Mouse (Mus musculus) midbrain, embryonic 14.5 days (tissue): ENCODE data around the gene Ppp4c. TPM values are rescaled to one million over a fixed set of nuclear protein-coding genes. Genes with fewer than 3 reads are reported as not detected.
A peak's percentile ranks its signal among the peaks of the same experiment; 100 is the strongest.

Source experiments
- ATAC-seq: fragments of 200-750 bp; cut with Nextera tagmentation; 2 replicates; pipeline ENCODE4 v1.8.0; 2017; ENCODE audit warnings: moderate number of reproducible peaks, moderate library complexity; ENCODE audit not compliant: low FRiP score, low TSS enrichment
- DNase-seq: peaks from one replicate; pipeline ENCODE4 v3.0.0-alpha.2; 2015
- H3K27ac ChIP-seq: fragments of 300-500 bp; sonication (generic); replicated peaks from 2 replicates; pipeline ENCODE4 v1.5.1; 2014; ENCODE audit warnings: mild to moderate bottlenecking, low read depth, low read length, moderate library complexity
- H3K27me3 ChIP-seq: fragments of 300-500 bp; sonication (generic); 2 replicates; pipeline ENCODE4 v1.6.1; 2014; ENCODE audit warnings: low read length, control low read depth, mixed read lengths; ENCODE audit not compliant: control insufficient read depth, insufficient read depth
- H3K36me3 ChIP-seq: fragments of 300-500 bp; sonication (generic); 2 replicates; pipeline ENCODE4 v1.6.1; 2014; ENCODE audit warnings: low read length, control low read depth; ENCODE audit not compliant: control insufficient read depth, insufficient read depth
- H3K4me1 ChIP-seq: fragments of 300-500 bp; sonication (generic); 2 replicates; pipeline ENCODE4 v1.6.1; 2014; ENCODE audit warnings: mild to moderate bottlenecking, antibody characterized with exemption, low read length, control low read depth; ENCODE audit not compliant: control insufficient read depth, insufficient read depth
- H3K4me2 ChIP-seq: fragments of 300-500 bp; sonication (generic); 2 replicates; pipeline ENCODE4 v1.6.1; 2014; ENCODE audit warnings: mild to moderate bottlenecking, low read length, moderate library complexity
- H3K4me3 ChIP-seq: fragments of 300-500 bp; sonication (generic); replicated peaks from 2 replicates; pipeline ENCODE4 v1.5.1; 2014; ENCODE audit warnings: low read depth, low read length
- H3K9ac ChIP-seq: fragments of 300-500 bp; sonication (generic); replicated peaks from 2 replicates; pipeline ENCODE4 v1.6.1; 2014; ENCODE audit warnings: mild to moderate bottlenecking, low read length, moderate library complexity
- H3K9me3 ChIP-seq: fragments of 300-500 bp; sonication (generic); 2 replicates; pipeline ENCODE4 v1.6.1; 2016; ENCODE audit warnings: low read length, control low read depth, mixed read lengths; ENCODE audit not compliant: control insufficient read depth
- WGBS: fragments of 180-500 bp; shearing (Covaris S2); extraction: QIAGEN DNeasy Blood & Tissue Kit; methylation state at CpG from one replicate; pipeline ENCODE4 v1.1.7; 2014; 5-methylcytosine and 5-hydroxymethylcytosine counted together
- polyA plus RNA-seq: library from polyadenylated mRNA; unstranded; fragments of >200 nt; fragmentation: Nextera tagmentation; extraction: Ambion mirVana; gene quantifications from 2 replicates; pipeline ENCODE4 v1.2.1, GENCODE M21; 2014

Ppp4c gene
- polyA plus RNA-seq, 1 experiment from 2014 or later, result 212 TPM

DNA sequence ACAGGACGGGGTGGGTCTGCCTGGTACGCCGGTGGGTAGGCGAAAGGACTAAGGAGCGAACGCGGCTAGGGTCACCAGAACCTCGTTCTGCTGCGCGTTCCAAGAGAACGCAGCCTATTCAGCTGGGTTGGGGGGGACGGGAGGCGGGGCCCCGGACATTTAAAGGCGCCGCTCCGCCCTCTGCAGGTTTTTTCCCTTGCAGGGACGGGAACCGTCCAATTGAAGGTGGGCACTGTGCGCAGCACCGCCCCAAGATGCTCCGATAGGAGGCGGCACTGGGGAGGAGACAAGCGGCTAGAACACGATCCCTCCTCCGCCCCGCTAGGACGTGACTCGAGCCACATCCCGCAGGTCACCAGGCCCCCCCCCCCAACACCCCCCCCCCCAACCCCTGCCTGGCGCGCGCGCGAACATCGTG lies 6.8 kb upstream of the Ppp4c start:
- WGBS, result under 1% methylated on average over 30 of the region's 36 CpGs
- peak overlapping the region; percentile 96 for H3K27ac ChIP-seq
- peak overlapping the region; percentile 79 for H3K4me3 ChIP-seq
- H3K4me1 ChIP-seq, result peaks cover 24% of the 10 kb centered on the region
- no peaks in the 10 kb centered on the region for H3K27me3 ChIP-seq
- peak; percentile 97 for DNase-seq
- peak; percentile 94 for ATAC-seq
- no peaks in the 10 kb centered on the region for H3K9me3 ChIP-seq
- peaks cover 29% of the 10 kb centered on the region for H3K36me3 ChIP-seq
- peak overlapping the region; percentile 84 for H3K4me2 ChIP-seq
- H3K9ac ChIP-seq, result peak overlapping the region; percentile 80

DNA sequence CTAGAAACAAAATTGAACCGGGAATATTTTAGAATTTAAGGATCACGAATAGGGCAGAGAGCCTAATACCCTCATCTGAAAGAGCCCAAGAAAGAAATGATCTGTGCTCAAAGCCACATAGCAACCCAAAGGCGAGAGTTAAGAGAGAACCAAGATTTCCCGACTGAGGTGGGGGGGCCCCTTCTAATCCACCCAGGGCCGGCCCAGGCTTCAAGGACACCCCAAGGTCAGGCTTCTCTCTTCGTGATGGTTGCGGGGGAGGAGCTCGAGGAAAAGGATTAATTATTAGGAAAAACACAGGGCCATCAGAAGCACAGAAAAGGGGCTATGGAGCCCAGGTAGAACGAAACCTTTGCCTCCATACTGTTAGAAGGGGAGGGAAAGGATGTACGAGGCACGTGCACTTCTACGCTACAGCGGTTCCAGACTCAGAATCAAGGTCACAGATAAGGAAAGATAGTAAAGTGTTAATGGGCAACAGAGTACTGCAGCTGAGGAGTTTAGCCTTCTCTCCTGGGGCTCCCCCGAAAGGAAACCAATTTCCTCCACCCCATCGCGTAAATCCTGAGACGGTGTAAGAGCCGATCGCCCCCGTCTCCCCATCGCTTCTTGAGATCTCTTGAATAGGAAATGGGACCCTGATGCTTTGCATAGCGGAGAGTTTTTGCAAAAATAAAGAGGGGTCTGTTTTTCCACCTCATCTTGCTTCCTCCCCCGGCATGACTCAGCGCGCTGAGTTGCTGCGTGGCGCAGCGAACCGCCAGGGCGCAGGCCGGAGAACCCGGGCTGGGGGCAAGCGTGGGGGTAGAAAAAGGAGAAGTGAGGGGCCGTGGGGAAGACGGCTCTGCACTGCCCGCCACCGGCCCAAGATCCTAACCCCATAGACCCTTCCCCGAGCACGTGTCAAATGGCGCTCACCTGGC lies 6.1 kb upstream of the Ppp4c start:
- ATAC-seq, result no peak
- Histone ChIP-seq H3K27me3 (no peaks in the 10 kb centered on the region), H3K36me3 (peaks cover 31% of the 10 kb centered on the region), H3K27ac (peak overlapping the region; percentile 96), H3K9me3 (no peaks in the 10 kb centered on the region), H3K9ac (peak overlapping the region; percentile 80), H3K4me1 (peaks cover 24% of the 10 kb centered on the region), H3K4me3 (peak overlapping the region; percentile 79), H3K4me2 (peak overlapping the region; percentile 84)
- peak; percentile 22 for DNase-seq
- WGBS, result under 1% methylated on average over 40 of the region's 40 CpGs

DNA sequence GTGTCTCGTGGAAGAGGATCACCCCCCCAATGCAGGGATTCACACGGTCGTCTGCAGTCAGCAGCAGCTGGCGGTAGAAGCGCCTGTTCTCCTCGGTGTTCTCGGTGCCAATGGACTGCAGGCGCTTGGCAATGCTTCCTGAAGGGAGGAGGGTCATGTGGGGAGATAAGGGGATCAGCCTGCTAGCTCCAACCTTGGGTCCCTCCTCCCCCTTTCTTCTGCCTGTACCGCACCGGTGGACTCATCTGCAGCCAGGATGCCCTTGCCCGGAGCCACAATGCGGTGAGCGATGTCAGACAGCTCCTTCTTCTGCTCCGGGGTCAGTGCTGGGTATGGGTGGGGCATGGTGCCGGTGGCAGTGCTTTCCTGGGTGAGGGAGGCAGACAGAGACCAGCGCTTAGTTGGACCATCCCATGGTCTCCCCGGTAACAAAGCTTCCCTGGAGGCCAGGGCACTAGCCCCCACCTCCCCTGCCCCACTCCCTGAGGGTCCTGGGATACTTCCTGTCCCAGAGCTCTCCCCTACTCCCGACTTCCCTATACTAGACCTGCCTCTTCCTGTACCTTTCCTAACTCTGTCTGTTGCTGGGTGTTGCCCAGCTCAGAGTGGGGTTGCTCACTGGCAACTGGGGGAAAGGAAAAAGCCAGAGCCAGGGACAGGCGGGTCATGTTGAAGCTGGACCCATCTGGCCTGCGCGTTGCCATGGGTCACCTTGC lies 5.3 kb upstream of the Ppp4c start, which contains the start of gene Fam57b:
TSS of gene Fam57b (plus strand) at position 258 of the 716 bp plus-strand sequence.
- Histone ChIP-seq H3K36me3 (peaks cover 31% of the 10 kb centered on the region), H3K9ac (peak within 1 kb of the TSS; percentile 80), H3K27me3 (no peaks in the 10 kb centered on the region), H3K4me2 (peak within 1 kb of the TSS; percentile 84), H3K27ac (peak within 1 kb of the TSS; percentile 96), H3K4me3 (peak within 1 kb of the TSS; percentile 79), H3K4me1 (peaks cover 31% of the 10 kb centered on the region), H3K9me3 (no peaks in the 10 kb centered on the region)
- ATAC-seq, result no peak
- WGBS, result 21% methylated on average over 21 of the region's 21 CpGs
- DNase-seq, result peak; percentile 20

DNA sequence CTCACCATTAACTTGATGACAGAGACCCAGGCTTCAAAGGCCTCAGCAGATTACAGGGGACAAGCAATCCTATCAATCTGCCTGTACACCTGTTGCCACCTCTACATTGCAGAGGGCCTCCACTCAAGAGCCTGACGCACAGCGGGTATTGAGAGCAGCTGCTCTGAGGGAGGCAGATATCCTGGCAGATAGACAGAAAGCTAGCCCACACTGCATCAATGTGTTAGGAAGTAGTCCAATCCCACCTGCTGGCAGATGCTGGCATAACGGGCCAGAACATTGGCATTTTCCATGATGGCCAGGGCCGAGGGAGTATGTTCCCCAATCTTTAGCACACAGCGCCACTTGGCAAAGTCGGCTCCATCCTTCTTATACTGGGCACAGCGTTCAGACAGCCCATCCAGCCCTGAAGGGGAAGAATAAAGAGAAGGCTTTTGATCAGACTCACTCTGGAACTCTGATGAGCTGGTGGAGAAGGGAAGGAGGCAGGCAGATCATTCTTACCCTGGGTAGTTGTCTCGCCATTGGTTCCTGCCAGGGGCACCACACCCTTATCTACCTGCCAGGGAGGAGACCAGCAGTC lies 4.1 kb upstream of the Ppp4c start:
- Histone ChIP-seq H3K4me2 (peak overlapping the region; percentile 84; the same call in 1 of the 2 replicates), H3K27ac (no peak overlapping the region), H3K36me3 (peaks cover 31% of the 10 kb centered on the region), H3K9ac (peak overlapping the region; percentile 26; the same call in 1 of the 2 replicates), H3K9me3 (no peaks in the 10 kb centered on the region), H3K4me1 (peaks cover 31% of the 10 kb centered on the region), H3K4me3 (0 out of 2 replicates have a peak overlapping the region, but pooled peaks have one; percentile 79), H3K27me3 (no peaks in the 10 kb centered on the region)
- ATAC-seq (no peak), DNase-seq (peak; percentile 36)
- 79% methylated on average over 8 of the region's 8 CpGs for WGBS

DNA sequence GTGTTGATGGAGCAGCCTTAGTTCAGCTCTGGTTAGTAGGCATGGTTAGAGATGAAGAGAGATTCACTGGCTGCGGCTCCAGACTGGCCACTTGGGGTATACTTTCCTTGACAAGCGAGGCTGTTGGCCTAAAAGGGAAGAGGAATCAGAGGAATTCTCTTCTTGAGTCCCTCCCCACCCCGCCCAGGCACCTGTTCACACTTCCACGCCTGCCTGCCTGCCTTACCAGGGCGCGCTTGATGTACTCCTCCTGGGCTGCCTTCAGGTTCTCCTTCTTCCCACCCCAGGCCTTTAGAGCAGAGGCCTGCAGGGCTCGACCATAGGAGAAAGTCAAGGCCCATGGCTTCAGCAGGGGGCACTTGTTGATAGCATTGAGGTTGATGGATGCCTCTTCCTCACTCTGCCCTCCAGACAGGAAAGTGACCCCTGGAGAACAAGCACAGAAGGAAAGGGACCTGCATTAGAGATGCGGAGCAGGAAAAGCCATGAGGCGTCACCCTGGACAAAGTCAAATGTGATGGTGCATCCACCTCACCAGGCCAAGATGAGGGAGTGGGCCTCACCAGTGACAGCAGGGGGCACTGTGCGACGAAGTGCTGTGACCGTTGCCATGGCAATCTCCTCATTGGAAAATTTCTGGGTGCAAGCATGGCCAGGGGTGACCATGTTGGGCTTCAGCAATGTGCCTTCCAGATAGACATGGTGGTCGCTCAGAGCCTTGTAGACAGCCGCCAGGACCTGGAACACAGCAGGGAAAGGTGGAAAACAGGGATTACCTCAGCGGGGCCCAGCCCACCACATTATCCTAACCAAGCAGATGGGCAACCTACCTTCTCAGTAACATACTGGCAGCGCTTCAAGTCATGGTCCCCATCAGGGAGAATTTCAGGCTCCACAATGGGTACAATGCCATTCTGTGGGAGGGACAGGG lies 3.4 kb upstream of the Ppp4c start:
- no peak overlapping the region for H3K4me2 ChIP-seq
- peak overlapping the region; percentile 26; the same call in 1 of the 2 replicates for H3K9ac ChIP-seq
- no peaks in the 10 kb centered on the region for H3K9me3 ChIP-seq
- H3K27ac ChIP-seq, result no peak overlapping the region
- H3K4me3 ChIP-seq, result no peak overlapping the region
- WGBS, result 81% methylated on average over 16 of the region's 16 CpGs
- no peak for DNase-seq
- peaks cover 34% of the 10 kb centered on the region for H3K36me3 ChIP-seq
- no peaks in the 10 kb centered on the region for H3K27me3 ChIP-seq
- H3K4me1 ChIP-seq, result peaks cover 38% of the 10 kb centered on the region
- no peak for ATAC-seq

DNA sequence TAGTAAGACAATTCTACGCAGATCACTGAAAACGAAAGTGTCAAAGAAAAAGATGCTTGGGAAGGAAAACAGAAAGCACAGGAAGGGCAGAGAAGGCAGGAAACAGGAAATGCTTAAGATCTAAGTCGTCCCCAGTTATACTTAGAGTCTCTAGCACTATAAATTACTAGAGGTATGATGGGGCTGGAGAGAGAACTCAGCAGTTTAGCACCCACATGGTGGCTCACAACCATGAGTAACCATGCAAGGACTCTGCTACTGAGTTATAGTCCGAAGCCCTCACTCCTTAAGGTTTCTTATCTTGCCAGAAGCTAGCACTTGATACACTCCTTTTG lies 1.9 kb upstream of the Ppp4c start:
- no peaks in the 10 kb centered on the region for H3K9me3 ChIP-seq
- H3K27ac ChIP-seq, result no peak overlapping the region
- H3K9ac ChIP-seq, result no peak overlapping the region
- peaks cover 31% of the 10 kb centered on the region for H3K4me1 ChIP-seq
- ATAC-seq, result no peak
- WGBS, result 81% methylated on average over 4 of the region's 4 CpGs
- no peaks in the 10 kb centered on the region for H3K27me3 ChIP-seq
- H3K4me2 ChIP-seq, result no peak overlapping the region
- peaks cover 43% of the 10 kb centered on the region for H3K36me3 ChIP-seq
- no peak overlapping the region for H3K4me3 ChIP-seq
- no peak for DNase-seq

DNA sequence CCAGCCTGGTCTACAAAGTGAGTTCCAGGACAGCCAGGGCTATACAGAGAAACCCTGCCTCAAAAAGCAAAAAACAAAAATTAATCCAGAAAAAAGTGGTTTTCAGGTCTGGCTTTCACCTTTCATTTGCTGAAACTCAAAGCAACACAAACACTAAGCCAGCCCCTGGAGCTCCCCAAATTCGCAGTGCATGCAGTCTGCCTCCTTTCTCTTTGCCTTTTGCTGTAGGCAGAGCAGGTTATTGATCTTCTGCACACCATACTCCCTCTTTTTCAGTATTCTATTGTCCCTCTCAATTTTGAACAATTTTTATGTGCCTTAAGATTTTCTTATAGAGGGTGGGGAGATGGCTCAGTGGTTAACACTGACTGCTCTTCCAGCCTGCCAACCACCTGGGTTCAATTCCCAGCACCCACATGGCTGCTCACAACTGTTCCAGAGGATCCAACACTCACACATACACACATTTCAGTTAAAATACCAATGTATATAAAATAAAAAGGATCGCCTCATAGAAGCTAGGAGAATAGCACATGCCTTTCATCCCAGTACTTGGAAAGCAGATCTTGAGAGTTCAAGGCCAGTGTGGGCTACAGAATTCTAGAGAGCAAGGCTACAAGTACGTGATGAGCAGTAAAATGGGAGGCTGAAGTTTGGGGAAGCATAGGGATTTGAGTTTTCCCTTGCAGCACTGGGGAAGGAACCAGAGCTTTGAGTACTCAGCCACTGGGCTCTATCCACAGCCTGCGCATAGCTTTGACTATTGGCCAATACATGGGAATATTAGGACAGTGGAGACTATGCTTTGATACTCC lies 1.4 kb upstream of the Ppp4c start:
- no peak overlapping the region for H3K4me2 ChIP-seq
- H3K9me3 ChIP-seq, result no peaks in the 10 kb centered on the region
- no peak overlapping the region for H3K9ac ChIP-seq
- DNase-seq, result no peak
- no peak overlapping the region for H3K27ac ChIP-seq
- H3K4me1 ChIP-seq, result peaks cover 31% of the 10 kb centered on the region
- H3K4me3 ChIP-seq, result no peak overlapping the region
- H3K27me3 ChIP-seq, result no peaks in the 10 kb centered on the region
- 78% methylated on average over 4 of the region's 4 CpGs for WGBS
- ATAC-seq, result no peak
- peaks cover 48% of the 10 kb centered on the region for H3K36me3 ChIP-seq
